Mouse (Mus musculus): ENCODE results near the gene Trip11. TPM values are rescaled to one million over a fixed set of nuclear protein-coding genes. Genes with fewer than 3 reads are reported as not detected.
"Not testable (repeated sequence)": the region's sequence is repeated elsewhere in the genome, so short reads cannot be mapped to it uniquely, and the experiment has no call there.

Gene Trip11
- polyA plus RNA-seq (2014; fragmentation: Nextera tagmentation; extraction: Ambion mirVana): 16.7 and 16.9 TPM in 2 replicates

GRCm38 (mm10) chr12:101912626-101913490 is at the start of gene Trip11:
Gene Trip11 (minus strand): TSS chr12:101913267.
- Histone ChIP-seq H3K4me2 (ENCODE audit: low read depth, low read length, severe bottlenecking) (peak within 1 kb of the TSS; percentile 79), H3K9me3 (ENCODE audit: control insufficient read depth, low read length) (no peaks in the 10 kb centered on the region), H3K9ac (ENCODE audit: low read length) (peak within 1 kb of the TSS; percentile 75), H3K4me3 (ENCODE audit: low read depth, low read length) (peak within 1 kb of the TSS; percentile 89), H3K4me1 (replicated peaks; ENCODE audit: control insufficient read depth, insufficient read depth, low read length) (no peaks in the 10 kb centered on the region; the same call in 1 of the 2 replicates), H3K36me3 (ENCODE audit: control insufficient read depth, insufficient read depth, low read length) (no peaks in the 10 kb centered on the region; the same call in 1 of the 2 replicates), H3K27me3 (ENCODE audit: control insufficient read depth, insufficient read depth, low read length) (no peaks in the 10 kb centered on the region), H3K27ac (ENCODE audit: low read depth, low read length) (peak within 1 kb of the TSS; percentile 37; the same call in 1 of the 2 replicates)
- ATAC-seq (replicated peaks; ENCODE audit: low FRiP score) (peak; percentile 96), DNase-seq (ENCODE audit: low spot score) (peak; percentile 90)
- WGBS: under 1% methylated on average over 69 of the region's 69 CpGs

- not testable (repeated sequence) for H3K4me1 ChIP-seq (replicated peaks; ENCODE audit: control insufficient read depth, insufficient read depth, low read length); H3K27ac ChIP-seq (ENCODE audit: low read depth, low read length); H3K36me3 ChIP-seq (ENCODE audit: control insufficient read depth, insufficient read depth, low read length); H3K9ac ChIP-seq (ENCODE audit: low read length); H3K9me3 ChIP-seq (ENCODE audit: control insufficient read depth, low read length); H3K4me3 ChIP-seq (ENCODE audit: low read depth, low read length); H3K27me3 ChIP-seq (ENCODE audit: control insufficient read depth, insufficient read depth, low read length); DNase-seq (ENCODE audit: low spot score)
- WGBS: 95% methylated on average over 5 of the region's 5 CpGs
- peak overlapping the region; percentile 8; the same call in 1 of the 2 replicates for H3K4me2 ChIP-seq (ENCODE audit: low read depth, low read length, severe bottlenecking)
- ATAC-seq (replicated peaks; ENCODE audit: low FRiP score): peak; percentile 0; the same call in 1 of the 2 replicates
These were observed 46.1 kb upstream of the Trip11 start for GRCm38 (mm10) chr12:101958960-101959780.

GRCm38 (mm10) chr12:101958556-101958955 is 45.5 kb upstream of the Trip11 start:
- peak overlapping the region; percentile 70 for H3K4me3 ChIP-seq (ENCODE audit: low read depth, low read length)
- no peaks in the 10 kb centered on the region for H3K27me3 ChIP-seq (ENCODE audit: control insufficient read depth, insufficient read depth, low read length)
- no peaks in the 10 kb centered on the region for H3K36me3 ChIP-seq (ENCODE audit: control insufficient read depth, insufficient read depth, low read length)
- no peak overlapping the region for H3K9ac ChIP-seq (ENCODE audit: low read length)
- DNase-seq (ENCODE audit: low spot score) (no peak), ATAC-seq (replicated peaks; ENCODE audit: low FRiP score) (peak; percentile 18)
- H3K4me1 ChIP-seq (replicated peaks; ENCODE audit: control insufficient read depth, insufficient read depth, low read length): 0 out of 2 replicates have a peak, but pooled peaks cover 2% of the 10 kb centered on the region
- H3K9me3 ChIP-seq (ENCODE audit: control insufficient read depth, low read length): no peaks in the 10 kb centered on the region
- no peak overlapping the region for H3K27ac ChIP-seq (ENCODE audit: low read depth, low read length)
- WGBS: 56% methylated on average over 9 of the region's 9 CpGs
- H3K4me2 ChIP-seq (ENCODE audit: low read depth, low read length, severe bottlenecking): peak overlapping the region; percentile 45

- Histone ChIP-seq H3K4me3 (ENCODE audit: low read depth, low read length) (peak within 1 kb of the TSS; percentile 70), H3K27ac (ENCODE audit: low read depth, low read length) (no peak within 1 kb of the TSS), H3K27me3 (ENCODE audit: control insufficient read depth, insufficient read depth, low read length) (no peaks in the 10 kb centered on the region), H3K9me3 (ENCODE audit: control insufficient read depth, low read length) (no peaks in the 10 kb centered on the region), H3K36me3 (ENCODE audit: control insufficient read depth, insufficient read depth, low read length) (no peaks in the 10 kb centered on the region), H3K4me1 (replicated peaks; ENCODE audit: control insufficient read depth, insufficient read depth, low read length) (0 out of 2 replicates have a peak, but pooled peaks cover 2% of the 10 kb centered on the region), H3K9ac (ENCODE audit: low read length) (peak within 1 kb of the TSS; percentile 86), H3K4me2 (ENCODE audit: low read depth, low read length, severe bottlenecking) (peak within 1 kb of the TSS; percentile 73)
- DNase-seq (ENCODE audit: low spot score): peak; percentile 99
- peak; percentile 99 for ATAC-seq (replicated peaks; ENCODE audit: low FRiP score)
- under 1% methylated on average over 54 of the region's 54 CpGs for WGBS
These were observed 45.0 kb upstream of the Trip11 start, which contains the start of gene Atxn3 for GRCm38 (mm10) chr12:101957942-101958544. Gene Atxn3 (minus strand): TSS chr12:101958246.

GRCm38 (mm10) chr12:101957079-101957941 is 44.2 kb upstream of the Trip11 start:
- Histone ChIP-seq H3K36me3 (ENCODE audit: control insufficient read depth, insufficient read depth, low read length) (no peaks in the 10 kb centered on the region), H3K27ac (ENCODE audit: low read depth, low read length) (no peak overlapping the region), H3K27me3 (ENCODE audit: control insufficient read depth, insufficient read depth, low read length) (no peaks in the 10 kb centered on the region), H3K4me1 (replicated peaks; ENCODE audit: control insufficient read depth, insufficient read depth, low read length) (0 out of 2 replicates have a peak, but pooled peaks cover 2% of the 10 kb centered on the region), H3K4me3 (ENCODE audit: low read depth, low read length) (peak overlapping the region; percentile 70), H3K9ac (ENCODE audit: low read length) (peak overlapping the region; percentile 86), H3K4me2 (ENCODE audit: low read depth, low read length, severe bottlenecking) (peak overlapping the region; percentile 73), H3K9me3 (ENCODE audit: control insufficient read depth, low read length) (no peaks in the 10 kb centered on the region)
- DNase-seq (ENCODE audit: low spot score) (no peak), ATAC-seq (replicated peaks; ENCODE audit: low FRiP score) (no peak)
- 14% methylated on average over 26 of the region's 26 CpGs for WGBS

GRCm38 (mm10) chr12:101955821-101956220 is 42.8 kb upstream of the Trip11 start:
- not testable (repeated sequence) for H3K4me2 ChIP-seq (ENCODE audit: low read depth, low read length, severe bottlenecking); H3K4me3 ChIP-seq (ENCODE audit: low read depth, low read length); H3K9me3 ChIP-seq (ENCODE audit: control insufficient read depth, low read length); H3K27ac ChIP-seq (ENCODE audit: low read depth, low read length); H3K27me3 ChIP-seq (ENCODE audit: control insufficient read depth, insufficient read depth, low read length); ATAC-seq (replicated peaks; ENCODE audit: low FRiP score); H3K4me1 ChIP-seq (replicated peaks; ENCODE audit: control insufficient read depth, insufficient read depth, low read length); H3K9ac ChIP-seq (ENCODE audit: low read length); H3K36me3 ChIP-seq (ENCODE audit: control insufficient read depth, insufficient read depth, low read length); DNase-seq (ENCODE audit: low spot score)
- WGBS: 95% methylated on average over 8 of the region's 8 CpGs

- H3K27ac ChIP-seq (ENCODE audit: low read depth, low read length): no peak overlapping the region
- ATAC-seq (replicated peaks; ENCODE audit: low FRiP score) (no peak), DNase-seq (ENCODE audit: low spot score) (no peak)
- H3K4me2 ChIP-seq (ENCODE audit: low read depth, low read length, severe bottlenecking): no peak overlapping the region
- no peak overlapping the region for H3K4me3 ChIP-seq (ENCODE audit: low read depth, low read length)
- H3K4me1 ChIP-seq (replicated peaks; ENCODE audit: control insufficient read depth, insufficient read depth, low read length): no peaks in the 10 kb centered on the region
- WGBS: 83% methylated on average over 4 of the region's 4 CpGs
- no peaks in the 10 kb centered on the region; the same call in 1 of the 2 replicates for H3K36me3 ChIP-seq (ENCODE audit: control insufficient read depth, insufficient read depth, low read length)
- no peaks in the 10 kb centered on the region for H3K9me3 ChIP-seq (ENCODE audit: control insufficient read depth, low read length)
- no peaks in the 10 kb centered on the region for H3K27me3 ChIP-seq (ENCODE audit: control insufficient read depth, insufficient read depth, low read length)
- no peak overlapping the region for H3K9ac ChIP-seq (ENCODE audit: low read length)
These were observed 35.7 kb upstream of the Trip11 start for GRCm38 (mm10) chr12:101948801-101949200.

Measured in forebrain, embryonic 11.5 days (tissue).